ENCODE assay signal across 25 mouse cellular contexts in genomic region chr7:54333142-54333541, GRCm38 (mm10).
"Had no signal": no experiment of that assay in that cellular context is flagged by ENCODE, and none has a peak within 500 bp of the region (broad histone marks: within the 10 kb centered on the region; RNA-seq: fewer than 3 reads in every experiment).

No protein-coding gene starts in this region.

- H3K4me3 ChIP-seq: heart, adult 2 months; heart, embryonic 13.5 days; heart, embryonic 15.5 days; hindbrain, embryonic 13.5 days; kidney, embryonic 15.5 days; limb, embryonic 13.5 days; limb, embryonic 15.5 days; liver, embryonic 12.5 days had no signal

- H3K36me3 ChIP-seq: heart, embryonic 13.5 days; heart, embryonic 15.5 days; hindbrain, embryonic 13.5 days; kidney, embryonic 15.5 days; limb, embryonic 13.5 days; limb, embryonic 15.5 days; liver, embryonic 12.5 days had no signal

- DNase-seq: gastrocnemius, postnatal 14 days; gastrocnemius, postnatal 36 days; heart, adult 11 months; heart, adult 2 months; heart, postnatal 14 days; heart, postnatal 36 days; kidney, adult 11 months; kidney, adult 2 months; kidney, adult 9 months; kidney, postnatal 14 days; kidney, postnatal 36 days; layer of hippocampus, adult 9-11 months; layer of hippocampus, postnatal 36 days; left cerebral cortex, postnatal 4 days had no signal

- H3K4me1 ChIP-seq: heart, embryonic 13.5 days; heart, embryonic 15.5 days; hindbrain, embryonic 13.5 days; kidney, embryonic 15.5 days; limb, embryonic 13.5 days; limb, embryonic 15.5 days; liver, embryonic 12.5 days had no signal

- H3K9me3 ChIP-seq: heart, embryonic 13.5 days; heart, embryonic 15.5 days; hindbrain, embryonic 13.5 days; kidney, embryonic 15.5 days; limb, embryonic 13.5 days; limb, embryonic 15.5 days; liver, embryonic 12.5 days had no signal

- H3K27ac ChIP-seq: heart, adult 2 months; heart, embryonic 13.5 days; heart, embryonic 15.5 days; hindbrain, embryonic 13.5 days; hindbrain, postnatal 0 days; kidney, embryonic 15.5 days; kidney, postnatal 0 days; limb, embryonic 13.5 days; limb, embryonic 15.5 days; liver, embryonic 12.5 days had no signal

- H3K4me2 ChIP-seq: heart, embryonic 11.5 days; heart, embryonic 13.5 days; heart, embryonic 15.5 days; hindbrain, embryonic 13.5 days; kidney, embryonic 15.5 days; limb, embryonic 13.5 days; limb, embryonic 15.5 days; liver, embryonic 12.5 days had no signal

- H3K9ac ChIP-seq: heart, embryonic 13.5 days; heart, embryonic 15.5 days; hindbrain, embryonic 13.5 days; kidney, embryonic 15.5 days; limb, embryonic 13.5 days; limb, embryonic 15.5 days; liver, embryonic 12.5 days had no signal

- ATAC-seq: hindbrain, postnatal 0 days; intestine, embryonic 16.5 days; liver, embryonic 12.5 days had no signal

- H3K27me3 ChIP-seq: heart, embryonic 13.5 days; heart, embryonic 15.5 days; hindbrain, embryonic 13.5 days; kidney, embryonic 15.5 days; limb, embryonic 13.5 days; limb, embryonic 15.5 days; liver, embryonic 12.5 days had no signal
